Mouse (Mus musculus) MN1 (cell line): ENCODE results near the gene Auh.

Source experiments
- DNase-seq: peaks from one replicate; pipeline ENCODE4 v3.0.0-alpha.2; 2016; ENCODE audit warnings: low spot score

Gene Auh

GRCm38 (mm10) chr13:52800091-52800490 is 129.4 kb downstream of the Auh start:
- no peak for DNase-seq

- DNase-seq = no peak
Measured at GRCm38 (mm10) chr13:52794232-52794631, 135.2 kb downstream of the Auh start.

GRCm38 (mm10) chr13:52793434-52793989 is 136.0 kb downstream of the Auh start:
- no peak for DNase-seq

GRCm38 (mm10) chr13:52792242-52792844 is 137.1 kb downstream of the Auh start:
- no peak for DNase-seq

- no peak for DNase-seq
Measured at GRCm38 (mm10) chr13:52790894-52791293, 138.6 kb downstream of the Auh start.
